Mouse (Mus musculus): ENCODE measurements at regions not wholly inside any gene's neighbourhood (a gene's known extent, or its start where the extent isn't known, plus 50 kb on each side); places are given as distances from the start of the nearest gene placed in this dataset.
"Not testable (repeated sequence)": the region's sequence is repeated elsewhere in the genome, so short reads cannot be mapped to it uniquely, and the experiment has no call there.

DNA sequence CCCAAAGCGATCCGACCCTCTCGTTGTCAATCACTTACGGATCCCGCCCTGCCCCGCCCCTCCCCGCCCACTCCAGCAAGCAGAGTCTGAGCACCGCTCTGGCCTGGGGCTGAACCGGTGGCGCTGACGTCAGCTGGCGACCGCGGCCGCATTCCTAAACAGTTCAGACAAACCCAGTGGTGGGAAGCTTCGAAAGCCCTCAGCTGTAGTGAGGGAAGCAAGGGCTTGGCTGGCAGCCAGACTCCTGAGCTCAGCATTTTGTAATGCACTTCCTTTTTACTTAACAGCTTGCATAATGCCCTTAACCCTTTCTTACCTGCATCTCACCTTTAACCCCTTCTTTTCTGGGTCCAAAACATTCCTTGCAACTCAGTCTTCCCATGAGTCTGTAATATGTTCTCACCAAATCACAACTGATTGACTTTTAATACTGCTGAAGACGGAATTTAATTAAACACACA lies 213.0 kb upstream of the Smim15 start:
- DNase-seq (ENCODE audit: low spot score) = peak; percentile 92

- DNase-seq (ENCODE audit: low spot score) = no peak
Observed at GRCm38 (mm10) chr13:107830281-107830680, 214.0 kb upstream of the Smim15 start.

DNA sequence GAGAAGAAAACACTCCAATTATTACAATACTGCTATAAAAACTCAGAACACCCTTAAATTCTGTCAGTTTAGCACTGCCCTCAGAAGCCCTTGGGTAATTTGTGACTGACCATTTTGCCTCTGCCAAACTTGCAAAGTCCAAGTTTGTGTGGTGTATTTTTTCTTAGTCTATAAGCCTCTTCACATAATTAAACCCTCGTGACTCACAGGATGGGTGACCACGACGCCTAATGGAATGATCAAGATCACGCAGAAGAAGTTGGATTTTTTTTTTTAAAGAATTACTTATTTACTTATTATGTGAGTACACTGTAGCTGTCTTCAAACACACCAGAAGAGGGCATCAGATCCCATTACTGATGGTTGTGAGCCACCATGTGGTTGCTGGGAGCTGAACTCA lies 214.4 kb upstream of the Smim15 start:
- DNase-seq (ENCODE audit: low spot score) = no peak

DNA sequence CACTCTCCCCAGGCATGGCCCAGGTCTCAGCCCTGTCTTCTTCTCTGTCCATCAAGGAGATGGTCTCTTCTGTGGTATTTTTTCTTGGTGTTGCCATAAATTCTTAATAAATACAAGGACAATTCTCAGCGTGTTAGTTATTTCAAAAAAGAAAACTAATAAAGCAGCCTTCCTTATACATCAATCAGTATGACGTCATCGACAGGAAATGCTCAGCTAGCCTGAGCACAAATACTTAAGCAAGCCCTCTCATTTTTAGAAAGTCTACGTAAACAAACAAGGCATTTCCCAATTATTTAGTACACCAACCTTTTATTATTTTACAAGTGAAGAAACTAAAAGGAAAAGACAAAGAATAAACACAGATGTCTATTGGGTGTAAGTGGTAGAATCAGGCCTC lies 218.6 kb upstream of the Smim15 start:
- DNase-seq (ENCODE audit: low spot score) = no peak

- DNase-seq (ENCODE audit: low spot score) = no peak
Observed at GRCm38 (mm10) chr13:107823342-107823741, 220.9 kb upstream of the Smim15 start.

DNA sequence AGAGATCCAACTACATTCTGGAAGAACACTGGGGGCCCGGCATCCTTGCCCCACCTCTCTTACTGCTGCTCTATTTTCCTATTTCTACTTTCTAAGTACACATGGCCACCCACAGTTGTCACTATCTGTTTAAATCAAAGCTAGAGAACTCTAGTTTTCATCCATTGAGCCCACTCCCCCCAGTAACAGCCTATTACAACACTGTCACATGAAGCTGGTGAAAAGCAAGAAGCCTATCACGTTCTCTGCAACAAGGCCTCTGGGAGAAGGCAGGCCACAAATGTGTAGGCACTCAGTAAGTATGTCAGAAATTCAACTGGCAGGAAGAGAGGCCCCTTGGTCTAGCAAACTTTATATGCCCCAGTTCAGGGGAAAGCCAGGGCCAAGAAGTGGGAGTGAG lies 222.0 kb upstream of the Smim15 start:
- DNase-seq (ENCODE audit: low spot score) = no peak

DNA sequence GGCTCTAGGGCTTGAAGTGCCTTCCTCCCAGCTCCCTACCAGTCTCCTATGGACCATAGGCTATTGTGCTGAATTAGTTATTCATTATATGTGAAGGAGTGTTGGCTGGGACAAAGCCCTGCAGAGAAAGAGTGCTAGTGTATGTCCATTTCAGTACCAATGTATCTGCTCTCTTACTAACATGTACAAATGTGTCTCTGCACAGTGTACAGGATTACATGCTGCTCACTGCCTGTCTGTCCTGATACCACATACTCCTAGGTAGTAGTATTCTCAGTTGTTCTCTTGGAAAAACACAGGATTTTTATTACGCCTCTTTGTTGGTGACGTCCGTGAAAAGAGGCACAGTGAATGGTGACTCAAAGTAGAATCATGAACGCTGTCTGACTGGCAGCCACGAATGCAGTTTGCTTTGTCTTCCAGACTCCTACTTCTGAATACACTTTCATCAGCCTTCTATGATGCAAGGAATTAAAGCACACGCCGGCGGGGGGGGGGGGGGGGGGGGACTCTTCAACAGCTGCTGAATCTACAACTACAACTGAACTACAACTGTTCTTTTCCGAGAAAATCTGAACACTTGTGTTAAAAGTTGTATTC lies 230.6 kb upstream of the Smim15 start:
- DNase-seq (ENCODE audit: low spot score) = no peak

DNA sequence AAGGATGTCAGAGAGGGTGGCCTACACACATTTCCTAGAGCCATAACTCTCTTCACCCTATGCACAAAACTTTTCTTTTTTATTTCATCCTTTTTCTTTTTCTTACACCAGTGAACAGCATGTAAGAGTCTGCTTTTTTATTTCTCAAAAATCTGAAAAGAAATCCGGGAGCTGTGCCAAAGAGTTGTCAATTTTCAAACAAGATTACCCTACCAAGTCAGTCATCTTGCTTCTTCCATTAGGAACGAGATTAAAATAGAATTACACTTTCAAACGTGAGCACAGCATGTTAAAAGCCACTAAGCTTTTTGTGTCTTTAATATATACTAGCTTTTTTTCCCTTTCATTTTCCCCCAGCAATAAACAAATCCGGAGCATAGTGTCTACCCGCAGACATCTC lies 232.2 kb upstream of the Smim15 start:
- no peak for DNase-seq (ENCODE audit: low spot score)

DNA sequence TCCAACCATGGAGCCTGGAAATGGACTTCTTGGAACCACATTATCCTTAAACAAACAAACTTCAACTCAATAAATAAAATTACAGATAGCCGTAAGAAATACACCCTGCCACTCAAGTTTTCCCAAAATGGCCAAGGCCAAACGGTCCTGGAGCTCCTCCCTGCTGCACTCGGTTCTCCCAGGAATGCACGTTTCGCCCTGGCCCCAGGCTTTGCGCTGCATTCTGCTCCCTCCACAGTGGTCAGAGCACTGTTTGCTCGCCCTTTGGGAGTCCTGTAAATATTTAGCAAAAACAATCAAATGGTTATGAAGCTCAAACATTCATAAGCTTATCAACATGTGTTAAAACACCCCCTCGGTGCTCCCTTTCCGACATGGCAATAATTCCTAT lies 233.4 kb upstream of the Smim15 start:
- DNase-seq (ENCODE audit: low spot score) = no peak

DNA sequence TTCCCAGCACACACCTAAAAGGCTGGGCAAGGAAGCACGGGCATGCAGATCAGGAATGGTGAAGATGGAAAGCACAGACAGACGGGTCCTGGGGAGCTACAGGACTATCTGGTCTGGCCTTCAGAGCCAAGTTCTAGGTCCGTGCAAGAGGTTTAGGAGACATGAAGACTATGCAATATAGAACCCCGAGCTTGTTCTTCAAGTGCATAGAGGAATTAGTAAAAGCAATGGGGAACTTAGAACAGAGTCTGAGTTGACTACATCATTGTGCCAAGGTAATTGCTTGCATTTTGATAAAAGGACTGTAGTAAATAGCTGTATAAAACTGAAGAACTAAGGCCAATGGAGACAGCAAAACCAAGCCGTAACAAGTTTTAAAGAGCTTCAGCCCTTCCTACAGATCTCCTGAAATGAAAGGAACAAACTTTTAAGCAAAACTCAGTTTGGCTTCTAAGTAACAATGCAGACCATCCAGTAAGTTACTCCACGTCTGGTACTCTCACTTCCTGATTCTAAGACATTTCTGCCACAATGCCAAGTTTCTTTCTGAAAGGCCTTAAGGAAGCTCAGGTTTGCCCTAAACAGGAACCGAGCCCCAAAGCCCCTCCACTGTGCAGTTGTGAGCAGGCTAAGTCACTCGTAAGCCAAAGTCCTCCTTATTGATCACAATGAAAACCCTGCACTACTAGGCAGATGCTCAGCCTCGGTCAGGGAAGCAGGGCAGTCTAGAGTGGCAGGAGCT lies 234.0 kb upstream of the Smim15 start:
- DNase-seq (ENCODE audit: low spot score) = no peak

DNA sequence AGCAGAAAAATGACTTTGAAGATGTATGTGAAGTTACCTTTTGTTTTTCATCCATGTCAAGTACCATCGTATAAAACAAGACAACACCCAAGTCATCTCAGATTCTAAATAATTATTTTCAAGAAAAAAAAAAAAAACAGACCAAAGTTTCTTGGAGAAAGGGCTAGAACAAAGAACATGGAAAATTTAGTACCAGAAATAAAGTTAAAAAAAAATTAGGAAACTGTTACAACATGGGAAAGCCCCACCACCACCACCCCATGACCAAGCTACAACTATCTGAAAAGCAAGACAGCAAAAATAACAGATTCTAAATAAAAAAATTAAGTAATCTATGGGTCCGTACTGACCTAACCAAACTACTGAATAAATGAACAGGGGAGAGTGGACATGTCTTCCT lies 235.3 kb upstream of the Smim15 start:
- DNase-seq (ENCODE audit: low spot score) = no peak

GRCm38 (mm10) chr13:107804418-107804817 lies 239.8 kb upstream of the Smim15 start:
- DNase-seq (ENCODE audit: low spot score) = no peak

DNA sequence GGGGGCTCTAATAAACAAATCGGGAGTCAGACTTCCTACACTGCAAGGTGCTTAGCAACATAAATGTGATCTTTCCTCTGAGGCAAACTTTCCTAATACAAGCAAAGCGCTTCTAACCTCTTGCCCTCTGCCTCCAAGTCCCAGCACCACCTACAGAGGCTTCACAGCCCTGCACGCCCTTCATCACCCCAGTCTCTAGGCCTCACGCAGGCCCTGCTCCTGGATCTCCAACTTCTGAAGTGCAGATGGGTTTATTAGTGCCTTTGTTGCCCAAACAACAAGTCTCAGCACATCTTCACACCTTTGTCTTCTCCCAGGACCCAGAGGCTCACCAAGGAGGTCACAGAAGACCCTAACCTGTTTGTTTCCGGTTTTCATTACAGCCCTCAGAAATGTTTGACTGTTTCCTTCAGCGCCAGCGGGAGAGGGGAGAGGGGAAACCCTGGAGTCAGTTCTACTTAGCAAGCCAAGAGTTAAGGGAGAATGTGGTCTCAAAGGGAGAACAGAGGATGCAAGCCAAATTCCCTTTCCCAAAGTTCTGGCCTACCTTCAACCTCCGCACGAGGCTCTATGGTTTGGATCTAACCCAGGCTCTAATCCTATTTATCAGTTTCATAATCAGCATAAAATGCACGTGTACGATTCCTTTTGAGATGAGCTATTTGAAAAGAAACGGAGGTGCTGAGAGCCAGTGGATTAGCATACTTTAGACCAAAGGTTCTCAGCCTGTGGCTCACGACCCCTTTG lies 244.9 kb upstream of the Smim15 start:
- no peak for DNase-seq (ENCODE audit: low spot score)

GRCm38 (mm10) chr13:107798144-107798543 lies 246.1 kb upstream of the Smim15 start:
- DNase-seq (ENCODE audit: low spot score) = no peak

GRCm38 (mm10) chr13:107795516-107795915 lies 248.7 kb upstream of the Smim15 start:
- no peak for DNase-seq (ENCODE audit: low spot score)

DNA sequence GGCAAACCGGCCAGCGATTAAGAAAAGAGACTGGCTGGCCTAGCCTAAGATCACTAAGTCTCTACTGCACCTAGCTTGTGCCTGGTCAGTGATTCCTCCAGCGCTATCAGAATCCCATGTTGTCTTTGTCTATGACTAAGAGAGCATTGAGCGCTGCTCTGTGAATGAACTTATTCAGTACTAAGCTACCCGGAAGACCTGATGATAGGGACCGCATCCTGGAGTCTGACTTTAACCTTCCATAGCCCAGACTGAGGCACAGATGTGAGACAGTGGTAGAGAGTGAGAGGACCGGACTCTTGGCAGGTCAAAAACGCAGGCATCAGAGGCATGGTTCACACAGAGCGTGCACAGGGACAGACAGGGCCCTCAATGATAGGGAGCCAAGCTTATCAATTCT lies 252.5 kb upstream of the Smim15 start:
- no peak for DNase-seq (ENCODE audit: low spot score)

GRCm38 (mm10) chr13:107784971-107785370 lies 259.3 kb upstream of the Smim15 start:
- DNase-seq (ENCODE audit: low spot score) = no peak

- DNase-seq (ENCODE audit: low spot score) = no peak
Observed at GRCm38 (mm10) chr13:107781741-107782140, 262.5 kb upstream of the Smim15 start.

GRCm38 (mm10) chr13:107781221-107781620 lies 263.0 kb upstream of the Smim15 start:
- no peak for DNase-seq (ENCODE audit: low spot score)

GRCm38 (mm10) chr13:107779591-107779990 lies 264.7 kb upstream of the Smim15 start:
- no peak for DNase-seq (ENCODE audit: low spot score)

- DNase-seq (ENCODE audit: low spot score) = not testable (repeated sequence)
Observed at GRCm38 (mm10) chr13:107774499-107774898, 269.7 kb upstream of the Smim15 start.

DNA sequence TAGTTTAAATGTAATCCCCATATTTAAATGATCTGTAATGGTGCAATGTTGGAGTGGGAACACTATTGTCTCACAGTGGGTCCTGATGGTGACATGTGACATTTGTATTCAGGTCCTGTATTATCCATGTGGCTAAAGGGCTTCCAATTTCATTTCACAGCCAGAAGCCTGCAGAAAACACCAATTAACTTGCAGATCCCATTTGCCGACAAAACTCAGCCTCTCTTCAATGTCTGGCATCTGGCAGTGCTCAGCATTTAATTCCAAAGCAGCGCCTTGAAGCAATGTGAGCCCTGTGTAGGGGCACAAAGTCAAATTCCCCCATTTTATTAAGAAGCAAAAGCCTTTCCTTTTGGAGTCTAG lies 277.0 kb upstream of the Smim15 start:
- DNase-seq (ENCODE audit: low spot score) = peak; percentile 31
